Mouse (Mus musculus) G1E (cell line): ENCODE data around the gene St3gal2.

Source experiments
- CTCF ChIP-seq: IDR thresholded peaks from 2 replicates; pipeline ENCODE4 v1.5.1; 2012; ENCODE audit warnings: low read depth, low read length, inconsistent platforms, mixed read lengths
- GATA1 ChIP-seq: IDR thresholded peaks from 2 replicates; pipeline ENCODE4 v1.6.1; 2012; ENCODE audit warnings: borderline replicate concordance, low read length, inconsistent platforms, mixed read lengths
- TAL1 ChIP-seq: conservative IDR thresholded peaks from 2 replicates; pipeline ENCODE4 v1.6.1; 2012; ENCODE audit warnings: low read depth, low read length, inconsistent platforms, mixed read lengths

DNA sequence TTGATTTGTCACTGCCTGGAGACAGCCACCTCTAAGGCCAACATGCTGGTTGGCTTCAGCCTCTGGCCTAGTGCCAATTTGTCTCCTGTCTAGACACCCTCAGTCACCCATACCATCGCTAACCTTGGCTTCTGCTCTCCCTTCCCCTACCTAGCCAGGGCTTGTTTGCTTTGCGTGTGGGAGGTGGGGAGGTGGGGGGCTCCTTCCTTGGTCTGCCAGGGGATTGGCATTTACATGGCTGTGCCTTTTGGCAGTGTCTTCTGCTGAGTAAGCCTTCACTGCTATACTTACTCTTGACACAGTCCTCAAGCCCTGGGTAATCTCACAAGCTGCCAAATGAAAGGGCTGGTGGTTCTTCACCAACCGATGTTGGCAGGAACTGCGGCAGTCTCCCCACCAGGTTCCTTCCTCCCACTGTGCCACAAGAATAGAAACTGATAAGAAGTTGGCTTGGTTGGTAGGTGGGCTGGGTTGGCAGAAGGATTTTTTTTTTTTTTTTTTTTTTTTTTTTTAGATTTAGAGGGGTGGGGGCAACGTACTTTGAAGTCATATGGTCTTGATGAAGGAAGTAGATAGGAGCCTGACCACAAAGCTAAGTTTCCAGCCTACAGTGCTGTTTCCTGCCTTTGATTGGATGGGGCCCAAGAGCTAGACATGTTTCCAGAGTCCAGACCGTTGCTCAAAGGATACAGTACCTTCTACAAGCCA lies 19.3 kb downstream of the St3gal2 start:
- TF ChIP-seq CTCF, result no peak
- TF ChIP-seq TAL1, result no peak
- no peak for TF ChIP-seq GATA1
